Mouse (Mus musculus) right cerebral cortex, postnatal 10 days (tissue): ENCODE results near the gene Gm9857.

Experiments used
- DNase-seq, 2 experiments: peaks; one replicate each; pipeline ENCODE4 v3.0.0; 2021; ENCODE audit warnings: low spot score in 2 of 2

Gm9857 gene

GRCm38 (mm10) chr3:108925677-108926076 lies 14.6 kb downstream of the Gm9857 start:
- no peak for DNase-seq

- no peak for DNase-seq
These were observed 18.4 kb downstream of the Gm9857 start for GRCm38 (mm10) chr3:108921822-108922221.

- no peak for DNase-seq
These were observed 19.7 kb downstream of the Gm9857 start for GRCm38 (mm10) chr3:108920442-108921070.

- no peak for DNase-seq
These were observed 21.4 kb downstream of the Gm9857 start for GRCm38 (mm10) chr3:108918852-108919251.

- no peak for DNase-seq
These were observed 22.3 kb downstream of the Gm9857 start for GRCm38 (mm10) chr3:108917986-108918385.

GRCm38 (mm10) chr3:108916857-108917256 lies 23.4 kb downstream of the Gm9857 start:
- no peak for DNase-seq

- DNase-seq, result no peak
These were observed 24.2 kb downstream of the Gm9857 start for GRCm38 (mm10) chr3:108915999-108916398.

- DNase-seq, result peak; percentile 98
These were observed 28.5 kb downstream of the Gm9857 start, which contains the start of gene Prpf38b for GRCm38 (mm10) chr3:108911548-108912413. Gene Prpf38b (minus strand): TSS chr3:108911727.

GRCm38 (mm10) chr3:108911081-108911547 lies 29.1 kb downstream of the Gm9857 start:
- DNase-seq, result peak; percentile 69 to 74

- peak in 1 of 2 experiments; percentile 37 for DNase-seq
These were observed 29.8 kb downstream of the Gm9857 start for GRCm38 (mm10) chr3:108910303-108911080.

- no peak for DNase-seq
These were observed 37.3 kb downstream of the Gm9857 start for GRCm38 (mm10) chr3:108902934-108903333.

- no peak for DNase-seq
These were observed 38.2 kb downstream of the Gm9857 start for GRCm38 (mm10) chr3:108902038-108902437.

- DNase-seq, result no peak
These were observed 39.6 kb downstream of the Gm9857 start for GRCm38 (mm10) chr3:108900681-108901080.

- DNase-seq, result no peak
These were observed 40.1 kb downstream of the Gm9857 start for GRCm38 (mm10) chr3:108900147-108900546.

GRCm38 (mm10) chr3:108898640-108899039 lies 41.6 kb downstream of the Gm9857 start:
- DNase-seq, result no peak

GRCm38 (mm10) chr3:108892914-108893313 lies 47.3 kb downstream of the Gm9857 start:
- DNase-seq, result no peak

- no peak for DNase-seq
These were observed 48.2 kb downstream of the Gm9857 start for GRCm38 (mm10) chr3:108892080-108892479.
